9 mouse cellular contexts compared by ENCODE assay signal in the genomic region with DNA sequence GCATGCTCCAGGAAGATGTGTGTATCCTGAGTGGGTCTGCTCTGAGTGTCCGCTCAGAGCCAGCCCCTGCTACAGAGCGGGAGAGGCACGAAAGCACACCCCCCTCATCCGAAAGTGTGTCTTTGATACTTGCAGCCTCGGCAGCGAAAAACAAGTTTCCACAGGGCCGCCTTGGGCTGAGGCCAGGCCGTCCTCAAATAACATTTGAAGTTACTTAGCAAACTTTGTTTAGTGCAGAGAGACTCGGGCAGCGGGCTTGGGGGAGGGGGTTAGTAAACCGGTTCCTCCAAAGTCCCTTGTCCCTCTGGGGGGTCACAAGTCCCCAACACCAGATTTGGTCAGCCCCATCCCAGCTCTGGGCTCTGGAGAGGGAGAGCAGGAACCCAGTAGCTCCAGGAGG. TPM values are rescaled to one million over a fixed set of nuclear protein-coding genes. Genes with fewer than 3 reads are reported as not detected.
A peak's percentile ranks its signal among the peaks of the same experiment; 100 is the strongest.
DNase-seq lines count a peak whose midpoint lies in the region; ATAC-seq lines count a peak whose summit lies in the region.
"Had no signal": no experiment of that assay in that cellular context is flagged by ENCODE, and none has a peak within 500 bp of the region (broad histone marks: within the 10 kb centered on the region; RNA-seq: fewer than 3 reads in every experiment).

No protein-coding gene starts in this region.

- peak overlapping the region; percentile 21; the same call in 1 of the 2 replicates for H3K9ac ChIP-seq in lung, embryonic 16.5 days (ENCODE audit: low read length)
- H3K9ac ChIP-seq: neural tube, embryonic 12.5 days had no signal

- no peaks in the 10 kb centered on the region for H3K9me3 ChIP-seq in lung, embryonic 16.5 days (ENCODE audit: control insufficient read depth, low read length)
- H3K9me3 ChIP-seq: neural tube, embryonic 12.5 days had no signal

- H3K36me3 ChIP-seq in lung, embryonic 16.5 days (ENCODE audit: control insufficient read depth, insufficient read depth, low read length) = no peaks in the 10 kb centered on the region
- H3K36me3 ChIP-seq: neural tube, embryonic 12.5 days had no signal

- H3K27ac ChIP-seq in lung, embryonic 16.5 days (ENCODE audit: low read length) = peak overlapping the region; percentile 76
- H3K27ac ChIP-seq: neural tube, embryonic 12.5 days had no signal

- intact Hi-C loops in left cerebral cortex, postnatal 14 days (cut with DNase I) = no loop called here

- 13% methylated on average over 11 of the region's 11 CpGs for WGBS in lung, embryonic 16.5 days

- H3K4me2 ChIP-seq in lung, embryonic 16.5 days (ENCODE audit: low read depth, low read length) = peak overlapping the region; percentile 6
- H3K4me2 ChIP-seq: neural tube, embryonic 12.5 days had no signal

- no peak overlapping the region for H3K4me3 ChIP-seq in lung, embryonic 16.5 days (ENCODE audit: low read length)
- H3K4me3 ChIP-seq: neural tube, embryonic 12.5 days had no signal

- peaks cover 85% of the 10 kb centered on the region for H3K4me1 ChIP-seq in lung, embryonic 16.5 days (replicated peaks; ENCODE audit: control insufficient read depth, insufficient read depth, low read length)

- DNase-seq in adrenal gland, postnatal 10 days = peak; percentile 81
- no peak for DNase-seq in adrenal gland, adult 8-10 months
- DNase-seq in left cerebral cortex, postnatal 14 days (ENCODE audit: low spot score in 2 of 2) = peak; percentile 67 to 79
- no peak for DNase-seq in left cerebral cortex, adult 8-10 months (ENCODE audit: low spot score in 2 of 2)
- DNase-seq in heart, adult 8-10 months (ENCODE audit: low spot score) = peak; percentile 74
- DNase-seq in spleen, postnatal 4 days (ENCODE audit: low spot score in 2 of 2) = no peak
- no peak for DNase-seq in embryo, embryonic 9.5 days (ENCODE audit: extremely low spot score)

- H3K27me3 ChIP-seq in lung, embryonic 16.5 days (ENCODE audit: control insufficient read depth, insufficient read depth, low read depth, low read length) = peaks cover 20% of the 10 kb centered on the region

- ATAC-seq in lung, embryonic 16.5 days (ENCODE audit: low read depth) = peak; percentile 39

RNA-seq across cellular contexts. Expression of a gene that starts 11.2 kb away (rescaled TPM):
- 100 to 1,000 TPM; 145 to 200 TPM for total RNA-seq in adrenal gland, postnatal 10 days (2021)
- total RNA-seq in adrenal gland, adult 8-10 months (2022) = 100 to 1,000 TPM in 3 of 4 experiments, 10 to 100 TPM in 1; 99.6 to 150 (median 117) TPM
- total RNA-seq in left cerebral cortex, postnatal 14 days (2021) = 100 to 1,000 TPM; 402 to 429 TPM
- 100 to 1,000 TPM; 352 to 438 (median 370) TPM for total RNA-seq in left cerebral cortex, adult 8-10 months (2022)
- total RNA-seq in heart, adult 8-10 months (2022) = 100 to 1,000 TPM; 288 to 356 (median 295) TPM
- 43.9 and 44.6 TPM in 2 replicates for polyA plus RNA-seq in lung, embryonic 16.5 days (2015; fragmentation: Nextera tagmentation; extraction: Ambion mirVana)

RNA-seq across cellular contexts. Expression of a gene that starts 33.7 kb away (rescaled TPM):
- total RNA-seq in adrenal gland, postnatal 10 days (2021) = 1 to 10 TPM; 5.0 to 6.9 TPM
- 10 to 100 TPM; 11.2 to 14.9 (median 12.5) TPM for total RNA-seq in adrenal gland, adult 8-10 months (2022)
- total RNA-seq in left cerebral cortex, postnatal 14 days (2021) = 1 to 10 TPM; 8.0 to 9.6 TPM
- total RNA-seq in left cerebral cortex, adult 8-10 months (2022) = 1 to 10 TPM; 8.4 to 9.7 (median 8.9) TPM
- 10 to 100 TPM; 10.3 to 13.2 (median 12.0) TPM for total RNA-seq in heart, adult 8-10 months (2022)
- 6.3 and 6.5 TPM in 2 replicates for polyA plus RNA-seq in lung, embryonic 16.5 days (2015; fragmentation: Nextera tagmentation; extraction: Ambion mirVana)

RNA-seq across cellular contexts. Expression of a gene that starts 42.4 kb away (rescaled TPM):
- total RNA-seq in adrenal gland, postnatal 10 days (2021) = 10 to 100 TPM; 39.2 to 40.0 TPM
- total RNA-seq in adrenal gland, adult 8-10 months (2022) = 10 to 100 TPM; 63.6 to 68.4 (median 66.2) TPM
- total RNA-seq in left cerebral cortex, postnatal 14 days (2021) = 10 to 100 TPM; 23.4 to 23.6 TPM
- 10 to 100 TPM; 23.3 to 28.4 (median 24.7) TPM for total RNA-seq in left cerebral cortex, adult 8-10 months (2022)
- total RNA-seq in heart, adult 8-10 months (2022) = 10 to 100 TPM; 31.0 to 34.9 (median 33.1) TPM
- polyA plus RNA-seq in lung, embryonic 16.5 days (2015; fragmentation: Nextera tagmentation; extraction: Ambion mirVana) = 38.6 and 43.0 TPM in 2 replicates

RNA-seq across cellular contexts. Expression of a gene that starts 51.6 kb away (rescaled TPM):
- 100 to 1,000 TPM in 1 of 2 experiments, 10 to 100 TPM in 1; 89.4 to 108 TPM for total RNA-seq in adrenal gland, postnatal 10 days (2021)
- total RNA-seq in adrenal gland, adult 8-10 months (2022) = 100 to 1,000 TPM; 107 to 125 (median 111) TPM
- 10 to 100 TPM; 59.5 to 72.0 TPM for total RNA-seq in left cerebral cortex, postnatal 14 days (2021)
- 10 to 100 TPM; 72.4 to 90.1 (median 79.4) TPM for total RNA-seq in left cerebral cortex, adult 8-10 months (2022)
- 10 to 100 TPM; 82.8 to 92.9 (median 89.3) TPM for total RNA-seq in heart, adult 8-10 months (2022)
- 110 and 120 TPM in 2 replicates for polyA plus RNA-seq in lung, embryonic 16.5 days (2015; fragmentation: Nextera tagmentation; extraction: Ambion mirVana)

RNA-seq across cellular contexts. Expression of a gene that starts 57.8 kb away (rescaled TPM):
- total RNA-seq in adrenal gland, postnatal 10 days (2021) = 100 to 1,000 TPM; 404 to 492 TPM
- 100 to 1,000 TPM; 629 to 719 (median 673) TPM for total RNA-seq in adrenal gland, adult 8-10 months (2022)
- 100 to 1,000 TPM; 495 to 553 TPM for total RNA-seq in left cerebral cortex, postnatal 14 days (2021)
- total RNA-seq in left cerebral cortex, adult 8-10 months (2022) = 100 to 1,000 TPM; 333 to 426 (median 383) TPM
- total RNA-seq in heart, adult 8-10 months (2022) = 100 to 1,000 TPM; 330 to 410 (median 343) TPM
- 980 and 996 TPM in 2 replicates for polyA plus RNA-seq in lung, embryonic 16.5 days (2015; fragmentation: Nextera tagmentation; extraction: Ambion mirVana)

Comparison
In these comparisons a context has a peak if more than half of its experiments do, and no peak if none do; other contexts are left out.
1. DNase-seq: peak in adrenal gland, postnatal 10 days (single experiment), left cerebral cortex, postnatal 14 days (2 of 2) and heart, adult 8-10 months (single experiment); none in adrenal gland, adult 8-10 months (single experiment), left cerebral cortex, adult 8-10 months (0 of 2), spleen, postnatal 4 days (0 of 2) and embryo, embryonic 9.5 days (single experiment).